Mouse (Mus musculus): Measurements from ENCODE around the gene Cadm1. TPM values are rescaled to one million over a fixed set of nuclear protein-coding genes. Genes with fewer than 3 reads are reported as not detected.
A peak's percentile ranks its signal among the peaks of the same experiment; 100 is the strongest.

The Cadm1 gene
- polyA plus RNA-seq, 1 experiment from 2014 or later = 86.8 TPM

DNA sequence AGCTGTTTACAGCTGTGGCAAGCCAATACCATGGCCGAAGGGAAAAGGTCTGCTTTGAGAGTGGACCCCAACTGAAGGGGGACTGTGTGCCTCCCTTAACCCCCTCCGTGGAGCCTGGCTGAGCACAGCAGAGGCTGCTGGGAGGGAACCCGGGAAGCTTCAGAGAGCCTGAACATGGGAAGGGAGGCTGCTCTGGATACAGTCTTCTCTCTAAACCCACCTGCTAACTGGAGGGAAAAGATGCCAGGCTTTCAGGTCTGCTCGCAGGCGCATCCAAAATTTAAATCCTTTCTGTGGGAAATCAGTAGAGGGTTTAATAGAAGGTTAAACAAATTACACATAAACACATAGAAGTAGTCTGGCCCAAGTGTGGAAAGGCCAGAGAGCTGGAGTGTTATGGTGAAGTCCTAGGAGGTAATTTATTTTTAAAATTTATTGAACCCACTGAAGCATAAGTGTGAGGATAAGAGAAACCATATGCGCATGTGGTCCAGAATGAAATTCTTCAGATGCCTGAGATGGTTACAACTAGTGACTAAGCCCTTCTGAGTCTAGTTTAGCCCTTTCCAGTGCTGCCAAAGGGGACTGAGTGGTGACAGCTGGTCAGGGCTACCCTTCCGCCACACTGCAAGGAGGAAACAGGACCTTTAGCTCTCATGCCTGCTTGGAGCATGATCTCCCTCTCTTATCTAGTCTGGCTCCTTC is 44.9 kb downstream of the Cadm1 start:
- in situ Hi-C loops (cut with MboI; ENCODE audit: low pct_unique_long_range_greater_than_20kb) = no loop called here
- H3K27me3 ChIP-seq = no peaks in the 10 kb centered on the region
- ChIA-PET POLR2A (interaction anchor here (0.5 kb wide), 1 partner anchor 87 kb away, joined by 3 read pairs; no protein-coding TSS in a partner anchor), CTCF (interaction anchor here (1.0 to 3.6 kb wide), 2 partner anchors 10 to 14 kb away, joined by 5 to 12 read pairs; no protein-coding TSS in a partner anchor)
- DNase-seq (ENCODE audit: low read depth, low spot score) (peak; percentile 77), ATAC-seq (peak; percentile 99)
- no peak for TF ChIP-seq CTCF (IDR thresholded peaks at IDR 0.05)

DNA sequence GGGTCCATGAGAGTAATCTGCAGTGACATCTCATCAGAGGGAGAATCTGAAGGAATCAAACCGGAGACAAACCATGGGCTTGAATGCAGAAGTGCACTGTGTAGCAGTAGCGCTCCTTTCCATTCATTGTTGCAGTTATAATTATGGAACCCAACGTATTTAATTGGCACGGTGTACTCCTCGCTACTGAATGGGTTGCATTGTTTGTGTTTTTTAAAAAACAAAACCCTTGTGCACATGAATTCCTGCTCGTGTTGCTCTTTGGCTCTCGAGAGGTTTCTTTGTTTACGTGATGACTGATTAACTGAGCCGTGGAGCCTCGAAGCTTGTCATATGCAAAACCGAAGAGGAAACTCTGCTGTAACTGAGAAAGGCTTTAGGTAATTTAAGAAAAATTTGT is 45.8 kb downstream of the Cadm1 start:
- no peak for TF ChIP-seq CTCF (IDR thresholded peaks at IDR 0.05)
- in situ Hi-C loops (cut with MboI; ENCODE audit: low pct_unique_long_range_greater_than_20kb) = no loop called here
- H3K27me3 ChIP-seq = no peaks in the 10 kb centered on the region
- DNase-seq (ENCODE audit: low read depth, low spot score) (no peak), ATAC-seq (no peak)
- POLR2A ChIA-PET = no interaction called here
- CTCF ChIA-PET = interaction anchor here (3.6 kb wide), 1 partner anchor 13 kb away, joined by 12 read pairs; no protein-coding TSS in a partner anchor

DNA sequence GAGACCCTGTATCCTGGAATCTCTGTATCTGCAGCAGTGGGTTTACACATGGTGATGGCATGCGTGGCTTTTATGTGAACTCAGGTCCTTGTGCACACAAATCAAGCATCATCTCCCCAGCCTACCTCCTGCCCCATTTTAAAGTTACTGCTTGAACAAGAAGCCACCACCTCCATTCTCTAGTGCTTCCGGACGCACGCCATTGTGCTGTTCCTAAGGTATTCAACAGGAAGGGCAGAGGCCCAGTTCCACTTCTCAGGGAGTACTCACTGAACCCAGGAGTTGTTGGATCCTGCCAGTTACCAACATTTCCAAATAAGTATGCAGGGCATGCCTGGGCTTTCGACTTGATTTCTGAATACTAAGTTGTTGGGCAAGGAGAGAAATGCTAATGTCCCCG is 49.5 kb downstream of the Cadm1 start:
- CTCF ChIA-PET = no interaction called here
- ATAC-seq (no peak), DNase-seq (ENCODE audit: low read depth, low spot score) (no peak)
- in situ Hi-C loops (cut with MboI; ENCODE audit: low pct_unique_long_range_greater_than_20kb) = no loop called here
- H3K27me3 ChIP-seq = no peaks in the 10 kb centered on the region
- TF ChIP-seq CTCF (IDR thresholded peaks at IDR 0.05) = no peak
- POLR2A ChIA-PET = no interaction called here

DNA sequence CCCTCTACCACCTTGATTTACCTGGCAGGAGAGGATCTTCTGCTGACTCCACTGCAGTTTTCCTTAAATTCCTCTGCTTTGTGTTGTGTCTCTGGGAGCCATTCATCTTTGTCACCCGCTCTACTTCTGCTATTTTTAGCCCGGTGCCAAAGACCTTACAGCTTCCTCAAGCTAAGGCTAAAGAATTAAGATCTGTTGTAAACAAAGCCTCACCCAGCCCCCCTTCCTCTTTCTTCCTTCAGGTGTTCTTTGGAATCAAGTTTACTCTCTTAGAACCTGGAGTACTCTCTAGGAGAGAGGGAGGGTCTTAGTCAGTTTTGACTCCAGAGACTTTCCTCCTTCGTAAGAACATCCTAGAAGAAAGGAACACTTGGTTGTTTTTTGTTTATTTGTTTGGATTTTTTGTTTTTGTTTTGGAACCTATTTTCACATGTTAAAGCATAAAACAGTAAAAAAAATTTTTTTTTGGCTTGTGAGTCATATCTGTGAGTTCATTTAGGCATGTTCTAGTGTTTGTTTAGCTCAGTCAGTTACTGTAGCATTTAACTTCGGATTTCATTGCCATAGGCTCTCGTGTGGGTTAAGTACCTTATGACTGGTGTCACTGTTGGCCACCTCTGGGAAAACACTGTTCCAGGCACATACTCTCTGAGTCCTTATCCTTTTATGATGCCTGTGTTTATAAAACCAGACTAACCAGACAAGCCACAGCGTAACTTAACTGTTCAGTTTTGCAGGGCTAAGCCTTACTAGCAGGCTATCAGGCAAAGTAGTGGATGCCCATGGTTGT is 51.8 kb downstream of the Cadm1 start:
- CTCF ChIA-PET = no interaction called here
- POLR2A ChIA-PET = no interaction called here
- ATAC-seq = peak; percentile 54
- in situ Hi-C loops (cut with MboI; ENCODE audit: low pct_unique_long_range_greater_than_20kb) = loop anchor here (10.0 kb wide), 1 partner anchor 137 kb away; no protein-coding TSS in a partner anchor
- TF ChIP-seq CTCF (IDR thresholded peaks at IDR 0.05) = no peak
- DNase-seq (ENCODE audit: low read depth, low spot score) = no peak
- H3K27me3 ChIP-seq = no peaks in the 10 kb centered on the region

DNA sequence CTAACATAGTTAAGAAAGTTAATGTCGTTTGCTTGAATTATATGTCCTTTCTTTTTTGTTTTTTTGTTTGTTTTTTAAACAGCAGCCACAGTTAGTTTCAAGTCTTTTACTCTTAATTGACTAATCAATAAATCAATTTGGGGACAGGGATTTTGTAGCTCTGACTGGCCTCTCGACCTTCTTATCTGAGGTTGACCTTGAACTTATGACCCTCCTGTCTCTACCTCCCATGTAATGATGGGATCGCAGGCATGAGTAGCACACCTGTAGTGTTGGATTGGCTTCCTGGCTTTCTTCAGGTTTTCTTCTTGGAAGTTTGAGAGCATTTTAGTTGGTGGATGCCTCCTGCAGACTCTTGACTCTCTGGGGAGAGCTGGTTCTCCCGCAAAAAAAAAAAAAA is 53.3 kb downstream of the Cadm1 start:
- in situ Hi-C loops (cut with MboI; ENCODE audit: low pct_unique_long_range_greater_than_20kb) = loop anchor here (10.0 kb wide), 1 partner anchor 138 kb away; no protein-coding TSS in a partner anchor
- CTCF ChIA-PET = no interaction called here

DNA sequence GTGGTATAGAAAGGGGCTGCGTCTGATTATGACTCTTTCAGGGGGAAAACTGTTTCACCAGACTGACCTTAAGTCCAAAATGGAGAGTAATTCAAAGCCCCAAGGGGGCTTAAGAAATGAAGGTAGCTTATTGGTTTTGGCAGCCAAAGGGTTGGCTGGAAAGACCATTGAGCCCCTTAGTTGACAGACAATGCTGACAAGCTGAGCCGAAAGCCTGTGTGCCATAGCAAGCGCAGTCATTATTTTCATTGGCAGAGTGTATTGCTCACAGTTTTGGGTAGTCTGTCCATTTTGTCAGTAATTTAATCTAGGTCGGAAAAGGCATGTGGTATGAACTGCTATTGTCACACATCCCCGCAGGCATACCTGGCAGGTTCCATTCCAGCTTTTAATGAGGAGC is 56.2 kb downstream of the Cadm1 start:
- TF ChIP-seq CTCF (IDR thresholded peaks at IDR 0.05) = no peak
- ChIA-PET POLR2A (interaction anchor here (1.2 kb wide), 1 partner anchor 10 kb away, joined by 3 read pairs; no protein-coding TSS in a partner anchor), CTCF (interaction anchor here (1.0 to 1.7 kb wide), 3 partner anchors 83 to 219 kb away, joined by 3 read pairs; no protein-coding TSS in a partner anchor)
- in situ Hi-C loops (cut with MboI; ENCODE audit: low pct_unique_long_range_greater_than_20kb) = loop anchor here (5.0 to 10.0 kb wide), 2 partner anchors 54 to 141 kb away; partner anchors contain the start of gene Cadm1
- ATAC-seq (no peak), DNase-seq (ENCODE audit: low read depth, low spot score) (no peak)
- H3K27me3 ChIP-seq = no peaks in the 10 kb centered on the region

More for the DNA sequence above, 53.3 kb downstream of the Cadm1 start:
- H3K27me3 ChIP-seq = no peaks in the 10 kb centered on the region
- POLR2A ChIA-PET = no interaction called here
- no peak for ATAC-seq
- TF ChIP-seq CTCF (IDR thresholded peaks at IDR 0.05) = no peak
- no peak for DNase-seq (ENCODE audit: low read depth, low spot score)

DNA sequence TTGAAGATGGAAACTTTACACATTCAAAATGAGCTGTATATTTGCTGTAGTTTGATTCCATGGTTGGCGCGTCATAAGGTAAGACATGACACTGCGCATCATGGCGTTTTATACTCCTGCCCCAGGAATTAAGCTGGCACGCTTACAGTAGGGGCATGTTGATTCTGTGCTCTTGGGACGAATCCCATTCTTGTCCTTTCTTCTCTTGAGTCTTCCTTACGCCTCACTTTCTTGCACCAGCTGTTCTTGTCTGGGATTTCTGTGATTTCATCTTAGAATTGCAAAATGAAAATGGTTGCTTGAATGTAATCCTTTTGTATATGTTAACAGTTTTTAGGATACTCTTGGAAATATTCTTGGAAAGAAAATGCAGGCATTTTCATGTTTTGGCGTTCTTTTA is 56.9 kb downstream of the Cadm1 start:
- no peak for DNase-seq (ENCODE audit: low read depth, low spot score)
- ATAC-seq = no peak
- POLR2A ChIA-PET = interaction anchor here (1.6 kb wide), 1 partner anchor 56 kb away, joined by 4 read pairs; no protein-coding TSS in a partner anchor

DNA sequence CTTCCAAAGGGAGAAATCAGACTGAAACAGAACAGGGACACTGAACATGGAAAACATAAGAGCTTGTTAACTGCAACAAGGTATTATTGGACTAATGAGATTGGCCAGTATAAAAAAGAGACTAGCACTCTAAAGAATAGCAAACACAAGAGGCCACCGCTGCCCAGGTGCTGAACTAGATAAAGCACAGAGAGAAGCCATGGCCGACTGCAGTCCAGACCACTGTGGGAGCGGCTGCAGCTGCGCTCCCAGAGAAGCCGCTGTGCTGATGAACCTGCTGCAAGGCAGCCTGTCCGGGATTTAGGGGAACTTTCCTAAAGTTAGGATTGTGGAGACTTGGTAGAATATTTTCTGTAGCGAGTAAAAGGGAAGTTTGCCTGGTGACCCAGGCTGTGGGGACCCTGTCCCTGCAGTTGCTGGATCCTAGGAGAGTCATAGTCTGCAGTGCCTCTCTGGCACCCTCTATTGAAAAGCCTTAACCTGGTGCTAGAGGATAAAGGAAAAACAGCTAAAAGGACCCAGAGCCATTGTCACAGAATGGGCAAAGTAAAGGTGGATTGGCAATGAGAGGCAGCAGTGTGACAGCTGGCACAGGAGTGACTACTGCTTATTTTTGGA is 57.7 kb downstream of the Cadm1 start:
- ATAC-seq (no peak), DNase-seq (ENCODE audit: low read depth, low spot score) (no peak)
- TF ChIP-seq CTCF (IDR thresholded peaks at IDR 0.05) = peak; percentile 84
- in situ Hi-C loops (cut with MboI; ENCODE audit: low pct_unique_long_range_greater_than_20kb) = loop anchor here (5.0 to 10.0 kb wide), 2 partner anchors 55 to 143 kb away; partner anchors contain the start of gene Cadm1
- POLR2A ChIA-PET = interaction anchor here (1.6 kb wide), 1 partner anchor 57 kb away, joined by 4 read pairs; no protein-coding TSS in a partner anchor
- CTCF ChIA-PET = interaction anchor here (0.8 to 2.7 kb wide), 5 partner anchors 12 to 220 kb away, joined by 3 to 12 read pairs (median 3); no protein-coding TSS in a partner anchor
- no peaks in the 10 kb centered on the region for H3K27me3 ChIP-seq

More for the DNA sequence above, 56.9 kb downstream of the Cadm1 start:
- no peak for TF ChIP-seq CTCF (IDR thresholded peaks at IDR 0.05)
- no peaks in the 10 kb centered on the region for H3K27me3 ChIP-seq
- CTCF ChIA-PET = interaction anchor here (1.1 to 1.7 kb wide), 4 partner anchors 40 to 219 kb away, joined by 3 read pairs; no protein-coding TSS in a partner anchor
- in situ Hi-C loops (cut with MboI; ENCODE audit: low pct_unique_long_range_greater_than_20kb) = loop anchor here (5.0 to 10.0 kb wide), 2 partner anchors 55 to 142 kb away; partner anchors contain the start of gene Cadm1

DNA sequence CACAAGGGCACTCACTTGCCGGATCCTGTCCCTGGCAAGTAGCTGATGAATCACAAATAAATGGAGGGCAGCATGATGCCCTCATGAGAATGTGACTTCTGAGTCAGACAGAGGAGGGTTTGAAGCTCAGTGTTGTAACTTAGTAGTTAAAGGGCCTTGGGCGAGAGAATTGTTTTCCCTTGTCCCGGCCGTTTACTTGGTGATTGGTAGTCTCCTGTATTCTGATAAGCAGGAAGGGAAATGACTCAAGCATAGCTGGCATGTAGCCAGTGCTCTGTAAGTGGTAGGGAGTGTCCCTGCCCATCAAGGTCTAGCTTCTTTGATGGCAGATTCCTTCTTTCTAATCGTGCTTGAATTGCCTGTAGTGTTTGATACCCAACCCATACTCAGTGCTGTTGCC is 59.9 kb downstream of the Cadm1 start:
- H3K27me3 ChIP-seq = no peaks in the 10 kb centered on the region
- in situ Hi-C loops (cut with MboI; ENCODE audit: low pct_unique_long_range_greater_than_20kb) = loop anchor here (5.0 to 10.0 kb wide), 2 partner anchors 58 to 145 kb away; partner anchors contain the start of gene Cadm1
- POLR2A ChIA-PET = interaction anchor here (0.8 kb wide), 1 partner anchor 59 kb away, joined by 3 read pairs; no protein-coding TSS in a partner anchor
- no peak for TF ChIP-seq CTCF (IDR thresholded peaks at IDR 0.05)
- DNase-seq (ENCODE audit: low read depth, low spot score) (peak; percentile 68), ATAC-seq (peak; percentile 97)
- CTCF ChIA-PET = interaction anchor here (0.9 to 2.7 kb wide), 9 partner anchors 12 to 118 kb away, joined by 3 to 12 read pairs (median 3); no protein-coding TSS in a partner anchor

DNA sequence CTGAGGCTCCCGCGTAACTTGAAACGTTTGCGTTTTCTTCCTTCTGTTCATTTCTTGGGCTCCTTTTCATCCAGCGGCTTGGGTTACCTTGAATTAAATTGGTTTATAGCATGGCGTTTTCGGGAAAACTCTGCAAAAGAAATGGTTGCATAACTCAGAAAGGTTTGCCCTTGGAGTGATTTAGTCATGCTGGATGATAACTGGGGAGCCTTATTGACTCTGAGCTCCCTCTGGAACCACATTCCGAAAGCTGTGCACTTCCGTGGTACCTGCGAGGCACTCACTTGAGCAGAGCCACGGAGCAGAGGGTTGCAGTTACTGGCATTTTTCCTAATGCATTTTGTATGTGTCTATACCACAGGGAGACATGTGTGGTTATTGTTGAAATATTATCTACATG is 71.6 kb downstream of the Cadm1 start:
- DNase-seq (ENCODE audit: low read depth, low spot score) (no peak), ATAC-seq (no peak)
- CTCF ChIA-PET = interaction anchor here (1.4 kb wide), 1 partner anchor 12 kb away, joined by 3 read pairs; no protein-coding TSS in a partner anchor
- in situ Hi-C loops (cut with MboI; ENCODE audit: low pct_unique_long_range_greater_than_20kb) = no loop called here
- no peaks in the 10 kb centered on the region for H3K27me3 ChIP-seq
- TF ChIP-seq CTCF (IDR thresholded peaks at IDR 0.05) = no peak
- POLR2A ChIA-PET = no interaction called here

Data from Patski (cell line).